Mouse (Mus musculus) testis, adult 2 months (tissue): Measurements from ENCODE around the gene Kcnip1. TPM values are rescaled to one million over a fixed set of nuclear protein-coding genes. Genes with fewer than 3 reads are reported as not detected.

Source experiments
- H3K27ac ChIP-seq: fragments of 200-500 bp; 2 replicates; pipeline ENCODE4 v1.5.1; 2012; ENCODE audit warnings: low read depth, low read length; ENCODE audit not compliant: control insufficient read depth, insufficient read depth
- H3K27me3 ChIP-seq: fragments of 200-500 bp; 2 replicates; pipeline ENCODE4 v1.6.1; 2012; ENCODE audit warnings: mild to moderate bottlenecking, low read length, moderate library complexity; ENCODE audit not compliant: control insufficient read depth, insufficient read depth
- H3K36me3 ChIP-seq: fragments of 200-500 bp; 2 replicates; pipeline ENCODE4 v1.6.1; 2012; ENCODE audit warnings: mild to moderate bottlenecking, low read length; ENCODE audit not compliant: control insufficient read depth, insufficient read depth
- H3K4me1 ChIP-seq: fragments of 200-500 bp; 2 replicates; pipeline ENCODE4 v1.6.1; 2012; ENCODE audit warnings: low read length; ENCODE audit not compliant: control insufficient read depth, insufficient read depth
- H3K4me3 ChIP-seq: fragments of 200-500 bp; 2 replicates; pipeline ENCODE4 v1.5.1; 2012; ENCODE audit warnings: low read depth, mild to moderate bottlenecking, low read length, moderate library complexity, mixed read lengths; ENCODE audit not compliant: control insufficient read depth
- CTCF ChIP-seq: fragments of 200-500 bp; IDR thresholded peaks from 2 replicates; pipeline ENCODE4 v1.5.1; 2012; ENCODE audit warnings: low read depth, mild to moderate bottlenecking, inconsistent platforms, low read length, moderate library complexity; ENCODE audit not compliant: control insufficient read depth, insufficient read depth, insufficient replicate concordance
- POLR2A ChIP-seq: fragments of 200-500 bp; IDR thresholded peaks from 2 replicates; pipeline ENCODE4 v1.6.1; 2012; ENCODE audit warnings: low read depth, mild to moderate bottlenecking, inconsistent platforms, low read length, moderate library complexity; ENCODE audit not compliant: control insufficient read depth
- polyA plus RNA-seq: library from polyadenylated mRNA; depleted of rRNA; stranded (reverse); fragments of >200 nt; gene quantifications from 2 replicates; pipeline ENCODE4 v1.2.3, GENCODE M21; 2012

Gene Kcnip1
- polyA plus RNA-seq, 1 experiment, result 1.6 TPM

- no peaks in the 10 kb centered on the region for H3K27me3 ChIP-seq
- TF ChIP-seq POLR2A, result no peak
- no peak for TF ChIP-seq CTCF
- H3K4me3 ChIP-seq, result no peak within 1 kb of the TSS
- H3K27ac ChIP-seq, result no peak within 1 kb of the TSS; the same call in 1 of the 2 replicates
- no peaks in the 10 kb centered on the region; the same call in 1 of the 2 replicates for H3K4me1 ChIP-seq
- H3K36me3 ChIP-seq, result no peaks in the 10 kb centered on the region
Measured at GRCm38 (mm10) chr11:33962688-33963407, 30.1 kb downstream of the Kcnip1 start, which contains the start of gene Kcnmb1. Kcnmb1 (plus strand) TSS chr11:33963013.

GRCm38 (mm10) chr11:33962178-33962577 lies 30.8 kb downstream of the Kcnip1 start:
- Histone ChIP-seq H3K27me3 (no peaks in the 10 kb centered on the region), H3K36me3 (no peaks in the 10 kb centered on the region), H3K4me1 (no peaks in the 10 kb centered on the region; the same call in 1 of the 2 replicates), H3K4me3 (no peak overlapping the region), H3K27ac (no peak overlapping the region)
- TF ChIP-seq CTCF (no peak), POLR2A (no peak)

- no peaks in the 10 kb centered on the region for H3K4me1 ChIP-seq
- H3K27ac ChIP-seq, result no peak overlapping the region
- H3K36me3 ChIP-seq, result no peaks in the 10 kb centered on the region
- TF ChIP-seq CTCF (no peak), POLR2A (no peak)
- no peaks in the 10 kb centered on the region for H3K27me3 ChIP-seq
- H3K4me3 ChIP-seq, result no peak overlapping the region
Measured at GRCm38 (mm10) chr11:33958713-33959112, 34.2 kb downstream of the Kcnip1 start.

- H3K4me3 ChIP-seq, result no peak overlapping the region
- H3K36me3 ChIP-seq, result no peaks in the 10 kb centered on the region
- no peak overlapping the region for H3K27ac ChIP-seq
- no peaks in the 10 kb centered on the region for H3K27me3 ChIP-seq
- TF ChIP-seq POLR2A (no peak), CTCF (no peak)
- no peaks in the 10 kb centered on the region for H3K4me1 ChIP-seq
Measured at GRCm38 (mm10) chr11:33957595-33957994, 35.4 kb downstream of the Kcnip1 start.

GRCm38 (mm10) chr11:33956623-33957022 lies 36.3 kb downstream of the Kcnip1 start:
- Histone ChIP-seq H3K4me1 (no peaks in the 10 kb centered on the region), H3K27me3 (no peaks in the 10 kb centered on the region), H3K4me3 (no peak overlapping the region), H3K27ac (no peak overlapping the region), H3K36me3 (no peaks in the 10 kb centered on the region)
- no peak for TF ChIP-seq CTCF
- no peak for TF ChIP-seq POLR2A

GRCm38 (mm10) chr11:33955982-33956381 lies 37.0 kb downstream of the Kcnip1 start:
- no peak overlapping the region for H3K27ac ChIP-seq
- TF ChIP-seq CTCF, result no peak
- no peak for TF ChIP-seq POLR2A
- no peaks in the 10 kb centered on the region for H3K4me1 ChIP-seq
- no peak overlapping the region for H3K4me3 ChIP-seq
- no peaks in the 10 kb centered on the region for H3K36me3 ChIP-seq
- H3K27me3 ChIP-seq, result no peaks in the 10 kb centered on the region

- no peaks in the 10 kb centered on the region for H3K36me3 ChIP-seq
- H3K27ac ChIP-seq, result no peak overlapping the region
- H3K4me3 ChIP-seq, result no peak overlapping the region
- no peak for TF ChIP-seq CTCF
- TF ChIP-seq POLR2A, result no peak
- no peaks in the 10 kb centered on the region for H3K4me1 ChIP-seq
- no peaks in the 10 kb centered on the region for H3K27me3 ChIP-seq
Measured at GRCm38 (mm10) chr11:33951684-33952625, 41.0 kb downstream of the Kcnip1 start.
